Mouse (Mus musculus) neural tube, embryonic 13.5 days (tissue): ENCODE data around the gene Lrrk2. TPM values are rescaled to one million over a fixed set of nuclear protein-coding genes. Genes with fewer than 3 reads are reported as not detected.

Experiments used
- ATAC-seq: fragments of 200-750 bp; cut with Nextera tagmentation; 2 replicates; pipeline ENCODE4 v1.8.0; 2017; ENCODE audit warnings: low read depth, mild to moderate bottlenecking, moderate TSS enrichment, moderate library complexity
- H3K27ac ChIP-seq: fragments of 300-500 bp; sonication (generic); replicated peaks from 2 replicates; pipeline ENCODE4 v1.5.1; 2015; ENCODE audit warnings: moderate library complexity, mild to moderate bottlenecking, inconsistent platforms
- H3K27me3 ChIP-seq: fragments of 300-500 bp; sonication (generic); 2 replicates; pipeline ENCODE4 v1.6.1; 2015; ENCODE audit warnings: mild to moderate bottlenecking, inconsistent platforms
- H3K36me3 ChIP-seq: fragments of 300-500 bp; sonication (generic); 2 replicates; pipeline ENCODE4 v1.6.1; 2015; ENCODE audit warnings: mild to moderate bottlenecking, inconsistent platforms
- H3K4me1 ChIP-seq: fragments of 300-500 bp; sonication (generic); replicated peaks from 2 replicates; pipeline ENCODE4 v1.6.1; 2015; ENCODE audit warnings: inconsistent platforms
- H3K4me2 ChIP-seq: fragments of 300-500 bp; sonication (generic); 2 replicates; pipeline ENCODE4 v1.6.1; 2015; ENCODE audit warnings: inconsistent platforms, mild to moderate bottlenecking, moderate library complexity
- H3K4me3 ChIP-seq: fragments of 300-500 bp; sonication (generic); 2 replicates; pipeline ENCODE4 v1.5.1; 2015; ENCODE audit warnings: mild to moderate bottlenecking, inconsistent platforms
- H3K9ac ChIP-seq: fragments of 300-500 bp; sonication (generic); 2 replicates; pipeline ENCODE4 v1.6.1; 2015; ENCODE audit warnings: moderate library complexity, mild to moderate bottlenecking, inconsistent platforms
- H3K9me3 ChIP-seq: fragments of 300-500 bp; sonication (generic); 2 replicates; pipeline ENCODE4 v1.6.1; 2016; ENCODE audit warnings: inconsistent platforms
- WGBS: fragments of 180-500 bp; shearing (Covaris S2); methylation state at CpG from one replicate; pipeline ENCODE4 v1.1.7; 2015; 5-methylcytosine and 5-hydroxymethylcytosine counted together
- polyA plus RNA-seq: library from polyadenylated mRNA; unstranded; fragments of >200 nt; fragmentation: Nextera tagmentation; extraction: Ambion mirVana; gene quantifications from 2 replicates; pipeline ENCODE4 v1.2.1, GENCODE M21; 2015

Lrrk2 gene
- polyA plus RNA-seq, 1 experiment from 2014 or later, result 2.0 TPM

- Histone ChIP-seq H3K27me3 (no peaks in the 10 kb centered on the region), H3K36me3 (no peaks in the 10 kb centered on the region), H3K4me2 (no peak overlapping the region), H3K4me3 (no peak overlapping the region), H3K4me1 (no peaks in the 10 kb centered on the region), H3K9ac (no peak overlapping the region), H3K27ac (no peak overlapping the region), H3K9me3 (no peaks in the 10 kb centered on the region; the same call in none of the 2 replicates)
- WGBS, result 91% methylated on average over 6 of the region's 6 CpGs
- ATAC-seq, result no peak
Measured at GRCm38 (mm10) chr15:91658227-91658626, 14.7 kb upstream of the Lrrk2 start.

DNA sequence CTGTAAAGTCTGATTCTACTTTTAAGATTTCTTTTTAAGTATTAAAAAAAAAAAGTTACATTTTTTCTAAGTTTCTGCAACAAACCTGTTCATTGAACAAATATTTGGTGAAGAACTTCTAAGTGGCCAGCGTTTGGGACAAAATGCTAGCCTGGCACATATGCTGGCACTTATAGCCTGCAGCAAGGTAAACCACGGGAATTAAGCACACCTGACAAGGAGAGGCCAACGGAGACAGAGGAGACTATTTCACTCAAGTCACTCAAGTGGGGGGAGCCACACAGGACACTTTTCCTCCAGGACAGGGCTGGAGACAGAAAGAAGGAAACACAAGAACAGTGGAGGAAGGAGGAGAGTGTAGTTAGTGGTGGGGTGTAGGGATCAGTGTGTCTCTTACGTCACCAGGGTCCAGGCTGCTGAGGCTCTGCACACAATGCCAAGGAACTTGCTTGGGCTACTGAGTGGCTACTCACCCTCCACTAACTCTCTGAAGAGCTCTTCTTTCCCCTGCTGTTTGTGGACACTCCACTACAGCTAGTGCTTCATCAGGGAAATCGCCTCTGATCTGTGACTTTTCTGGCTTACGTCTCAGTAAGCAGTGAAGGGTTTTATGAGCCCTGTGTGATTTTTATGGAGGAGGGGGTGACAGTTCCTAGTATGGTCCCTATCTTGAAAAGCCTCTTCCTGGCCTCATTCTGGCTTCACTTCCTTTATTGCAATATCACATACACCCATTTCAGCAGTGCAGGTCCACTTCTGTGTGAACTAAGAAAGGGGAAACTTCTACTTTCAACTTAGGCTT is 12.5 kb upstream of the Lrrk2 start:
- H3K4me3 ChIP-seq, result no peak overlapping the region
- no peaks in the 10 kb centered on the region for H3K27me3 ChIP-seq
- no peak overlapping the region for H3K4me2 ChIP-seq
- 84% methylated on average over 6 of the region's 6 CpGs for WGBS
- H3K4me1 ChIP-seq, result no peaks in the 10 kb centered on the region
- H3K36me3 ChIP-seq, result no peaks in the 10 kb centered on the region
- no peaks in the 10 kb centered on the region; the same call in none of the 2 replicates for H3K9me3 ChIP-seq
- ATAC-seq, result no peak
- H3K27ac ChIP-seq, result no peak overlapping the region
- H3K9ac ChIP-seq, result no peak overlapping the region

GRCm38 (mm10) chr15:91661079-91661369 is 12.0 kb upstream of the Lrrk2 start:
- Histone ChIP-seq H3K4me1 (no peaks in the 10 kb centered on the region), H3K4me3 (no peak overlapping the region), H3K36me3 (no peaks in the 10 kb centered on the region), H3K9ac (no peak overlapping the region), H3K9me3 (no peaks in the 10 kb centered on the region; the same call in none of the 2 replicates), H3K27ac (no peak overlapping the region), H3K27me3 (no peaks in the 10 kb centered on the region), H3K4me2 (no peak overlapping the region)
- 90% methylated on average over 6 of the region's 6 CpGs for WGBS
- no peak for ATAC-seq

GRCm38 (mm10) chr15:91664586-91665132 is 8.3 kb upstream of the Lrrk2 start:
- Histone ChIP-seq H3K4me1 (no peaks in the 10 kb centered on the region), H3K9me3 (no peaks in the 10 kb centered on the region), H3K27ac (no peak overlapping the region), H3K9ac (no peak overlapping the region), H3K27me3 (no peaks in the 10 kb centered on the region), H3K4me3 (no peak overlapping the region), H3K4me2 (no peak overlapping the region), H3K36me3 (no peaks in the 10 kb centered on the region)
- WGBS, result 86% methylated on average over 10 of the region's 10 CpGs
- ATAC-seq, result no peak

DNA sequence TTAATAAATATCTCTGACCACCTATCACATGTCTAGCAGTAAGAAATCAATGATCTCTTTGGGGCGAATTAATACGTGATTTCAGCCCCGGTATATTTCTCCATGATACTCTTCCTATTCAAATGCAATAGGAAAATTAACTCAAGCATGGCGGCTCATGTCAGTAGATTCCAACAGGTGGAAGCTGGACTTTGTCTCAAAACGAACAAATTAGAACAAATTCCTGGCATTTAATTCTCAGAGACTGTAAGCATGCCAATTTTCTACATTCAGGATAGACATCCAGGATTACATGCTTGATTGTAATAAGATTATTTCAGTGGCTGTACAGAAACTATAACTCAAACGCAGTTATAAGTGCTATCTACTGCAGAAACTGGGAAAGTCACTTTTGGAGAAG is 7.4 kb upstream of the Lrrk2 start:
- no peak overlapping the region for H3K27ac ChIP-seq
- ATAC-seq, result no peak
- H3K4me2 ChIP-seq, result no peak overlapping the region
- 92% methylated on average over 6 of the region's 6 CpGs for WGBS
- H3K36me3 ChIP-seq, result no peaks in the 10 kb centered on the region
- no peak overlapping the region for H3K4me3 ChIP-seq
- H3K4me1 ChIP-seq, result no peaks in the 10 kb centered on the region
- H3K9me3 ChIP-seq, result no peaks in the 10 kb centered on the region
- H3K9ac ChIP-seq, result no peak overlapping the region
- no peaks in the 10 kb centered on the region for H3K27me3 ChIP-seq

- ATAC-seq, result no peak
- H3K27ac ChIP-seq, result no peak overlapping the region
- peaks cover 9% of the 10 kb centered on the region for H3K4me1 ChIP-seq
- no peaks in the 10 kb centered on the region for H3K27me3 ChIP-seq
- WGBS, result 83% methylated on average over 2 of the region's 2 CpGs
- H3K9ac ChIP-seq, result no peak overlapping the region
- H3K4me2 ChIP-seq, result no peak overlapping the region
- no peak overlapping the region for H3K4me3 ChIP-seq
- H3K36me3 ChIP-seq, result no peaks in the 10 kb centered on the region
- H3K9me3 ChIP-seq, result no peaks in the 10 kb centered on the region
Measured at GRCm38 (mm10) chr15:91671216-91671615, 1.8 kb upstream of the Lrrk2 start.

DNA sequence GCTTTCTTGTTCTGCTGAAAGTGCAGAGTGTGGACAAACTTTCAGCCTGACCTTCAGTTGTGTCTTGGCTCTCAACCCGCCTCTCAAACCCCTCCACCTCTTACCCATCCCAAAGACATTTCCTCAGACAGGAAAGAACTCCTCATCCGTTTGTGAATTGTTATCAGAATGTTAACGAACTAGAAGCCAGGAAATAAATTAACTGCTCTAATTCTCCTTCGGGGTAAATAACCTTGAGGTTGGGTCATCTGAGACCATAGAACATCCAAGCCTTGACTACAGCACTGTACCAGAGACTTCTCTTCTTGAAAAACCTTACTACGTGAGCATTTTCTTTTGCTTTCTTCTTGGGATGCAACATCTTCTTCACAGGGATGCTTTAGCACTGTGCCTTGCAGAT is 988 bp upstream of the Lrrk2 start:
- no peaks in the 10 kb centered on the region for H3K36me3 ChIP-seq

DNA sequence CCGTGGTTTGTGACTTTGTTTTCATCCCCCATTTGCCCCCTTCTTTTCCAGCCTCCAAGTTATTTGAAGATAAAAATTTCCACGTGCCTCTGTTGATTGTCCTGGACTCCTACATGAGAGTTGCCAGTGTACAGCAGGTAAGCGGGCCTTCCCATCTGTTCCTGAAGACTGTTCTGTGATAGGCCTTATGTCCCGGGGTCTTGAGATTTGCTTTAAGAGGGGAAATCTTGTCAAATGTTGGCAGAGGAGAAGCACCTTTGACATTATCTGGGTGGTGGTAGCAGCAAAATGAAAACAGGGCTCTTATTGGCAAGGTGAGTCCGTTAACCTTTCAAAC is 562 bp downstream of the Lrrk2 start:
- H3K9ac ChIP-seq, result peak overlapping the region; percentile 72
- no peak for ATAC-seq
- H3K27ac ChIP-seq, result no peak overlapping the region
- H3K27me3 ChIP-seq, result no peaks in the 10 kb centered on the region
- H3K9me3 ChIP-seq, result no peaks in the 10 kb centered on the region
- WGBS, result 41% methylated on average over 5 of the region's 5 CpGs
- H3K4me2 ChIP-seq, result peak overlapping the region; percentile 71
- peaks cover 9% of the 10 kb centered on the region for H3K4me1 ChIP-seq
- H3K36me3 ChIP-seq, result no peaks in the 10 kb centered on the region
- H3K4me3 ChIP-seq, result peak overlapping the region; percentile 49

More for the DNA sequence above, 988 bp upstream of the Lrrk2 start:
- Histone ChIP-seq H3K4me2 (no peak overlapping the region), H3K9me3 (no peaks in the 10 kb centered on the region), H3K9ac (no peak overlapping the region), H3K27me3 (no peaks in the 10 kb centered on the region), H3K27ac (no peak overlapping the region), H3K4me3 (no peak overlapping the region), H3K4me1 (peaks cover 9% of the 10 kb centered on the region)
- WGBS, result 75% methylated on average over 5 of the region's 5 CpGs
- ATAC-seq, result no peak

DNA sequence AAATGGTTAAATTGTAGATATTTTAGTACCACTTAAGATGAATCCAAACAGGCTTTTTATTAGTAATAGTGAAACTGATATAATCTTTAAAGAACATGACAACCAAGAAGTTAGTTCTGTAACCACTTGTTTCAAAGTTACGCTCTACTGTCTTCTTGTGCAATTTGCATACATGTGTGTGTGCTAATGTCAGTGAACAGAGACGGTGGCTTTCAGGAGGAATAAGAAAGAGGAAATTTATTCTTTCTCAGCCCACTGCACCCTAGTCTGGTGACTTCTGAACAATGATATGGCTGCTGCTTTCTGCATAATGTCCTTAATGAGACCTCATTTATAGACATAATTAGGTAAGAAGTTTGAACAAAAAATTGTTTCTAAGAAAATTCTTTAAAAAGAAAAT is 7.1 kb downstream of the Lrrk2 start:
- Histone ChIP-seq H3K4me2 (no peak overlapping the region), H3K27ac (no peak overlapping the region), H3K27me3 (no peaks in the 10 kb centered on the region), H3K9me3 (no peaks in the 10 kb centered on the region), H3K4me3 (no peak overlapping the region), H3K9ac (no peak overlapping the region), H3K4me1 (no peaks in the 10 kb centered on the region), H3K36me3 (no peaks in the 10 kb centered on the region)
- WGBS, result 78% methylated on average over 2 of the region's 2 CpGs
- ATAC-seq, result no peak

- no peaks in the 10 kb centered on the region for H3K9me3 ChIP-seq
- ATAC-seq, result no peak
- no peak overlapping the region for H3K27ac ChIP-seq
- no peaks in the 10 kb centered on the region for H3K4me1 ChIP-seq
- H3K4me2 ChIP-seq, result no peak overlapping the region
- H3K36me3 ChIP-seq, result no peaks in the 10 kb centered on the region
- H3K4me3 ChIP-seq, result no peak overlapping the region
- 88% methylated on average over 7 of the region's 7 CpGs for WGBS
- no peaks in the 10 kb centered on the region for H3K27me3 ChIP-seq
- H3K9ac ChIP-seq, result no peak overlapping the region
Measured at GRCm38 (mm10) chr15:91685880-91686563, 13.0 kb downstream of the Lrrk2 start.

DNA sequence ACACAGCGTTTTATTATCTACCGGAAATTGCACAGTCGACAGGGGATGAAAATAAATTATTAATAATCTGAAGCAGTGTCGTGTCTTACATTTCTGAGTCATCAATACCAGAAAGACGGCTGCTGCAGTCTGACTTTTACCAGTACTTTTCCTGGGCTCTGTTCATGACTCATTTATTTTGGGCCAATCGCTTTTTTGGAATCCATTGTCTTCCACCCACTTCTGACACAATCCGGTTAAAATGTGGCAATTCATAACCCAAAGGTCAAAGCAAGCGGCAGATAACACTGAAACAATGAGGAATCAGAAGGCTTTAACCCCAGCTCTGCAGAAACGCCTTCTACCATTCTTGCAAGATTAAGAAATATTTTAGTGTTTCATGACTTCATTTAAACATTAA is 17.7 kb downstream of the Lrrk2 start:
- Histone ChIP-seq H3K4me2 (no peak overlapping the region), H3K27ac (no peak overlapping the region), H3K9me3 (no peaks in the 10 kb centered on the region), H3K36me3 (no peaks in the 10 kb centered on the region), H3K27me3 (no peaks in the 10 kb centered on the region), H3K4me3 (no peak overlapping the region), H3K9ac (no peak overlapping the region), H3K4me1 (no peaks in the 10 kb centered on the region)
- 76% methylated on average over 9 of the region's 9 CpGs for WGBS
- ATAC-seq, result no peak

DNA sequence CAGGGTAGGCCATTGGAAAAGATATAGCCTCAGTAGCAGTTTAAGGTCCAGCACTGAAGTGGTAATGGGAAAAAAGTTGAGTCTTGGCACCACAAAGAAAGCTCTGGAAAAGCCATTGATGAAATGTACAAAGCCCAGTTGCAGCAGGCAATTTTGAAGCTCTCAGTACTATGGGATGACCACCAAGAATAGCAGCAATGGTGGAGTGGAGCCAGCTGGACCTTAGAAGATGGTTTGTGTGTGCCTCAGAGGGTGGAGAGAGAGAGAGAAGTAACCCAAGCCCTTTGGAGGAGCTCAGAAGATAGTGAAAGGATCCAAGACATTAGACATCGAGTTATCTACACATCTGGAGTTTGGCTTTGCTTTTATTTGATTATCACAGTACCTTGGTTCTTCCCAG is 20.1 kb downstream of the Lrrk2 start:
- H3K36me3 ChIP-seq, result no peaks in the 10 kb centered on the region
- H3K27me3 ChIP-seq, result no peaks in the 10 kb centered on the region
- no peak overlapping the region for H3K9ac ChIP-seq
- no peak overlapping the region for H3K27ac ChIP-seq
- H3K9me3 ChIP-seq, result no peaks in the 10 kb centered on the region
- no peak for ATAC-seq
- H3K4me2 ChIP-seq, result no peak overlapping the region
- 85% methylated on average over 1 of the region's 1 CpGs for WGBS
- no peaks in the 10 kb centered on the region for H3K4me1 ChIP-seq
- H3K4me3 ChIP-seq, result no peak overlapping the region
